Mouse (Mus musculus): Measurements from ENCODE around the gene Map4k4. TPM values are rescaled to one million over a fixed set of nuclear protein-coding genes. Genes with fewer than 3 reads are reported as not detected.

The Map4k4 gene
- polyA plus RNA-seq, 1 experiment from 2014 or later, result 14.4 TPM

GRCm38 (mm10) chr1:39961113-39961512, 60.4 kb downstream of the Map4k4 start:
- no peaks in the 10 kb centered on the region for H3K27me3 ChIP-seq (ENCODE audit: insufficient read depth, low read length)
- 78% methylated on average over 6 of the region's 6 CpGs for WGBS

GRCm38 (mm10) chr1:39962321-39962720, 61.6 kb downstream of the Map4k4 start:
- ATAC-seq (replicated peaks; ENCODE audit: low FRiP score, low read depth) (no peak), DNase-seq (ENCODE audit: low spot score) (peak; percentile 32)
- Histone ChIP-seq H3K4me1 (replicated peaks; ENCODE audit: insufficient read depth, low read length) (no peaks in the 10 kb centered on the region), H3K27ac (no peak overlapping the region), H3K36me3 (ENCODE audit: insufficient read depth, low read length) (0 out of 2 replicates have a peak, but pooled peaks cover 4% of the 10 kb centered on the region), H3K27me3 (ENCODE audit: insufficient read depth, low read length) (no peaks in the 10 kb centered on the region), H3K4me3 (replicated peaks; ENCODE audit: low read depth, low read length) (no peak overlapping the region), H3K9me3 (replicated peaks; ENCODE audit: low read length) (no peaks in the 10 kb centered on the region), H3K4me2 (ENCODE audit: low read length) (no peak overlapping the region), H3K9ac (ENCODE audit: low read depth, low read length) (no peak overlapping the region)
- no peak for TF ChIP-seq CTCF (IDR thresholded peaks at IDR 0.05; ENCODE audit: low read depth)
- WGBS, result 72% methylated on average over 4 of the region's 4 CpGs

More at GRCm38 (mm10) chr1:39961113-39961512, 60.4 kb downstream of the Map4k4 start:
- H3K4me3 ChIP-seq (replicated peaks; ENCODE audit: low read depth, low read length), result no peak overlapping the region
- H3K9me3 ChIP-seq (replicated peaks; ENCODE audit: low read length), result no peaks in the 10 kb centered on the region
- H3K4me2 ChIP-seq (ENCODE audit: low read length), result no peak overlapping the region
- H3K27ac ChIP-seq, result no peak overlapping the region
- no peaks in the 10 kb centered on the region; the same call in 1 of the 2 replicates for H3K4me1 ChIP-seq (replicated peaks; ENCODE audit: insufficient read depth, low read length)
- H3K36me3 ChIP-seq (ENCODE audit: insufficient read depth, low read length), result 0 out of 2 replicates have a peak, but pooled peaks cover 4% of the 10 kb centered on the region
- H3K9ac ChIP-seq (ENCODE audit: low read depth, low read length), result no peak overlapping the region
- TF ChIP-seq CTCF (IDR thresholded peaks at IDR 0.05; ENCODE audit: low read depth), result no peak
- DNase-seq (ENCODE audit: low spot score) (no peak), ATAC-seq (replicated peaks; ENCODE audit: low FRiP score, low read depth) (no peak)

GRCm38 (mm10) chr1:39962840-39963239, 62.1 kb downstream of the Map4k4 start:
- Histone ChIP-seq H3K9me3 (replicated peaks; ENCODE audit: low read length) (no peaks in the 10 kb centered on the region), H3K27ac (no peak overlapping the region), H3K9ac (ENCODE audit: low read depth, low read length) (no peak overlapping the region), H3K4me2 (ENCODE audit: low read length) (no peak overlapping the region), H3K27me3 (ENCODE audit: insufficient read depth, low read length) (no peaks in the 10 kb centered on the region), H3K4me3 (replicated peaks; ENCODE audit: low read depth, low read length) (no peak overlapping the region), H3K36me3 (ENCODE audit: insufficient read depth, low read length) (0 out of 2 replicates have a peak, but pooled peaks cover 4% of the 10 kb centered on the region), H3K4me1 (replicated peaks; ENCODE audit: insufficient read depth, low read length) (no peaks in the 10 kb centered on the region)
- WGBS, result 83% methylated on average over 8 of the region's 8 CpGs
- ATAC-seq (replicated peaks; ENCODE audit: low FRiP score, low read depth) (no peak), DNase-seq (ENCODE audit: low spot score) (no peak)
- TF ChIP-seq CTCF (IDR thresholded peaks at IDR 0.05; ENCODE audit: low read depth), result no peak

GRCm38 (mm10) chr1:39963821-39964220, 63.1 kb downstream of the Map4k4 start:
- Histone ChIP-seq H3K4me1 (replicated peaks; ENCODE audit: insufficient read depth, low read length) (no peaks in the 10 kb centered on the region), H3K27me3 (ENCODE audit: insufficient read depth, low read length) (no peaks in the 10 kb centered on the region), H3K4me2 (ENCODE audit: low read length) (no peak overlapping the region), H3K36me3 (ENCODE audit: insufficient read depth, low read length) (0 out of 2 replicates have a peak, but pooled peaks cover 4% of the 10 kb centered on the region), H3K4me3 (replicated peaks; ENCODE audit: low read depth, low read length) (no peak overlapping the region), H3K9ac (ENCODE audit: low read depth, low read length) (no peak overlapping the region), H3K27ac (no peak overlapping the region), H3K9me3 (replicated peaks; ENCODE audit: low read length) (no peaks in the 10 kb centered on the region)
- no peak for DNase-seq (ENCODE audit: low spot score)
- TF ChIP-seq CTCF (IDR thresholded peaks at IDR 0.05; ENCODE audit: low read depth), result no peak
- no peak for ATAC-seq (replicated peaks; ENCODE audit: low FRiP score, low read depth)
- WGBS, result 61% methylated on average over 3 of the region's 3 CpGs

- Histone ChIP-seq H3K27ac (no peak overlapping the region), H3K4me3 (replicated peaks; ENCODE audit: low read depth, low read length) (no peak overlapping the region), H3K36me3 (ENCODE audit: insufficient read depth, low read length) (0 out of 2 replicates have a peak, but pooled peaks cover 4% of the 10 kb centered on the region), H3K9me3 (replicated peaks; ENCODE audit: low read length) (no peaks in the 10 kb centered on the region), H3K9ac (ENCODE audit: low read depth, low read length) (no peak overlapping the region), H3K4me1 (replicated peaks; ENCODE audit: insufficient read depth, low read length) (no peaks in the 10 kb centered on the region), H3K4me2 (ENCODE audit: low read length) (no peak overlapping the region), H3K27me3 (ENCODE audit: insufficient read depth, low read length) (no peaks in the 10 kb centered on the region)
- ATAC-seq (replicated peaks; ENCODE audit: low FRiP score, low read depth) (no peak), DNase-seq (ENCODE audit: low spot score) (no peak)
- TF ChIP-seq CTCF (IDR thresholded peaks at IDR 0.05; ENCODE audit: low read depth), result no peak
- 86% methylated on average over 2 of the region's 2 CpGs for WGBS
These were observed 63.7 kb downstream of the Map4k4 start for GRCm38 (mm10) chr1:39964427-39964826.

- Histone ChIP-seq H3K4me2 (ENCODE audit: low read length) (no peak overlapping the region), H3K9me3 (replicated peaks; ENCODE audit: low read length) (no peaks in the 10 kb centered on the region), H3K9ac (ENCODE audit: low read depth, low read length) (no peak overlapping the region), H3K4me3 (replicated peaks; ENCODE audit: low read depth, low read length) (no peak overlapping the region), H3K27me3 (ENCODE audit: insufficient read depth, low read length) (no peaks in the 10 kb centered on the region), H3K36me3 (ENCODE audit: insufficient read depth, low read length) (0 out of 2 replicates have a peak, but pooled peaks cover 4% of the 10 kb centered on the region), H3K4me1 (replicated peaks; ENCODE audit: insufficient read depth, low read length) (no peaks in the 10 kb centered on the region), H3K27ac (no peak overlapping the region)
- ATAC-seq (replicated peaks; ENCODE audit: low FRiP score, low read depth) (no peak), DNase-seq (ENCODE audit: low spot score) (no peak)
- WGBS, result 59% methylated on average over 3 of the region's 3 CpGs
- TF ChIP-seq CTCF (IDR thresholded peaks at IDR 0.05; ENCODE audit: low read depth), result no peak
These were observed 64.7 kb downstream of the Map4k4 start for GRCm38 (mm10) chr1:39965461-39965860.

- ATAC-seq (replicated peaks; ENCODE audit: low FRiP score, low read depth) (no peak), DNase-seq (ENCODE audit: low spot score) (no peak)
- Histone ChIP-seq H3K36me3 (ENCODE audit: insufficient read depth, low read length) (no peaks in the 10 kb centered on the region), H3K27me3 (ENCODE audit: insufficient read depth, low read length) (no peaks in the 10 kb centered on the region), H3K27ac (no peak overlapping the region), H3K9me3 (replicated peaks; ENCODE audit: low read length) (no peaks in the 10 kb centered on the region), H3K4me1 (replicated peaks; ENCODE audit: insufficient read depth, low read length) (no peaks in the 10 kb centered on the region), H3K4me2 (ENCODE audit: low read length) (no peak overlapping the region), H3K9ac (ENCODE audit: low read depth, low read length) (no peak overlapping the region), H3K4me3 (replicated peaks; ENCODE audit: low read depth, low read length) (no peak overlapping the region)
- WGBS, result 32% methylated on average over 7 of the region's 7 CpGs
- TF ChIP-seq CTCF (IDR thresholded peaks at IDR 0.05; ENCODE audit: low read depth), result no peak
These were observed 68.3 kb downstream of the Map4k4 start for GRCm38 (mm10) chr1:39968999-39969398.
